Mouse (Mus musculus): Measurements from ENCODE around the gene Aup1. TPM values are rescaled to one million over a fixed set of nuclear protein-coding genes. Genes with fewer than 3 reads are reported as not detected.

Aup1 gene
- polyA plus RNA-seq, 1 experiment, result 97.2 TPM

DNA sequence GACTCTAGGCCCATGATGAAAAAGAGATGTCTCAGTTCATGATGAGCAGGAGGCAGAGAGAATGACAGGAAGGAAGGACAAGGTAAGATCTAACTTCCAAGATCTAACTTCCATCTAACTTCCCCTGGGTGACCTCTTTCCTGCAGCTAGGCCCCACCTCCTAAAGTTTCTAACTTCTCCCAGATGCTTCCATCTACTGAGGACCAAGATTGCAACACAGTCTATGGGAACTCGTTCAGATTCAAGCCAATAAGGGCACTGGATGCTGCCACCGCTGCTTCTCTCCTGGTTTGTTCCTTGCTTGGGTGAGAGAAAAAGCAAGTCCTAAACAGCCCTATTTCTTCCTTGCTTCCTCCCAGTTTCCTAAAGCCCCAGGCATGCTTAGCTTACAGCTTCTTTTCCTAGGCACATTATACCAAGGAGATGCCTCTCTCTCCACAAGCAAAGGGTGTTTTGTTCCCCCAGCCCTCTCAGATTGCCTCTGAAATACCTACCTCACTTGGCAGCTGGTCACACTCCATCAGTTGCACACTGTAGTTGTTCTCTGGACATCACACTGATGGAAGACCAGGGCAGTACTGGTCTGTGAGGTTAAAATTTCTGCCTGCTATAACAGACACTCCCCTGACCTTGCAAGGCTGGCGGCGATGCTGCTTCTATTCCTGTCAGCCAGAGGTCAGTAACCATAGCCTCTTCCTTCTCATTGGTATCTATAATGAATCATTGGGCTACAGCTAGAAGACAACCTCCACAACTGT, 33.3 kb upstream of the Aup1 start:
- H3K4me3 ChIP-seq (ENCODE audit: insufficient read depth, low read depth, low read length), result no peak overlapping the region
- H3K27ac ChIP-seq (replicated peaks; ENCODE audit: low read depth, low read length), result no peak overlapping the region
- peaks cover 8% of the 10 kb centered on the region for H3K4me1 ChIP-seq (ENCODE audit: control insufficient read depth, insufficient read depth, insufficient read length, low read length)

DNA sequence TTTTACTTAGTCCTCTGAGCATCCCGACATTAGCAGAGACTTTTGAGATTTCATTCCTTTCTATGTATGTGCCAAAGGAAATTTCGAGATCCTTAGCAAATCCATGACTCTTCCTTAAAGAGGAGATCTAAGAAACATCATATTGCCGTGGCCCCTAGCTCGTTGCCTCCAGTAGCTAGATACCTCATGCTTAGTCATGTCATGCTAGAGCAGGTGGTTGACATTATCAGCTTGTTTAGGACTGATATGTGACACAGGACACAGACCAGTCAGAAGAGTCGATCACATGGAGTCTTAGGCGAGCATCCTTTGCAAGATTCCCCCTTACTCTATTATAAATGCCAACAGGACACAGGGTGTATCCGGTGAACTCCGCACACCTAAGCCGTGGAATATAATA, 31.3 kb upstream of the Aup1 start:
- no peaks in the 10 kb centered on the region for H3K4me1 ChIP-seq (ENCODE audit: control insufficient read depth, insufficient read depth, insufficient read length, low read length)
- no peak overlapping the region for H3K4me3 ChIP-seq (ENCODE audit: insufficient read depth, low read depth, low read length)
- no peak overlapping the region for H3K27ac ChIP-seq (replicated peaks; ENCODE audit: low read depth, low read length)

DNA sequence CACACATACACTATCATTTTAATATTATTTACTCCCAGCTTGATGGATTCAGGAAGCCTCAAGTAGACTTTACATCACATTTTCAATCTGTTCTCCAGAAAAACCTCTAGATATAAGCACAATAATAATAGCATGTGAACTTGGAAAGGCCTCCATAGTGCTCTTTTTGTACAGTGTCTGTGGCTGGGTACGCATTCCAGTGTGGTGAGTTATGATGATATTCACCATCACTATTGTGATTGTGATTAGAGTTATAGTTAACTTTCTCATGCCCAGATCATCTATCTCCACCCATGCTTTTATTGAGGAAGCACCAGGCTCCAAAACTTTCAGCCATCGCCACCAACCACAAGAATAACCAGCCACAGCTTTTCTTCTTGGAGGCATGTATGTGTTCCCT, 30.5 kb upstream of the Aup1 start:
- Histone ChIP-seq H3K4me3 (ENCODE audit: insufficient read depth, low read depth, low read length) (no peak overlapping the region), H3K4me1 (ENCODE audit: control insufficient read depth, insufficient read depth, insufficient read length, low read length) (no peaks in the 10 kb centered on the region), H3K27ac (replicated peaks; ENCODE audit: low read depth, low read length) (no peak overlapping the region)

DNA sequence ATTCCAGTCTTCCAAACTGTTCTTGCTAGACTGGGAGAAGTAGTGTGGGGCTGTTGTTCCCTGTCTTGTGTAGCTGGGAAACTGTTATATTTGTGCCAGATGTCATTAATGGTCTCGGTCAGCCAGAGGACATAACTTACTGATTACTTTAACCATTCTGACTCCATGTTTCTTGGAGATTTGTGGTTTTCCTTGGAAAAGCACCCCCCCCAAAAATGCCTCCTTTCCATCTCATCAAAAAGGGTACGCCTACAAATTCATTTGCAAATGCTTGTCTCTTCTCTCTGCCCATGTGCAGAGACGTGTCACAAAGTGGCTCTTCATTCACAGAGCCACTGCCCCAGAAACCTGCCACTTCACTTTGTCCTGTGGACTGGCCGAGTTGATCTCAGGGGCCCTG, 29.9 kb upstream of the Aup1 start:
- Histone ChIP-seq H3K4me3 (ENCODE audit: insufficient read depth, low read depth, low read length) (no peak overlapping the region), H3K4me1 (ENCODE audit: control insufficient read depth, insufficient read depth, insufficient read length, low read length) (no peaks in the 10 kb centered on the region), H3K27ac (replicated peaks; ENCODE audit: low read depth, low read length) (no peak overlapping the region)

DNA sequence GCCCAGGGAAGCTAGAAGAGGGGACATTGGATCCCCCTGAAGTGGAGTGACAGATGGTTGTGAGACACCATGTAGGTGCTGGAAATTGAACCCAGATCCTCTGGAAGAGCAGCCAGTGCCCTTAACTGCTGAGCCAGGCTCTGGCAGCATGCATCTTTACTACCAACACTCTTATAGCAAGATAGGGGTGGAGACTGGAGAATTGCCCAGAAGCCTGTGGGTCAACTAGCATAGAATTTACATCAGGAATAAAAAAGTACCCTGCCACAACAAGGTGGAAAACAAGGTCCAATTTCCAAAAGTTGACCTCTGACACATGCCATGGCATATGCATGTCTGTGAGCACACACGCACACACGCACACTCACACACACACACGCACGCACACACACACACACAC, 29.1 kb upstream of the Aup1 start:
- Histone ChIP-seq H3K4me1 (ENCODE audit: control insufficient read depth, insufficient read depth, insufficient read length, low read length) (no peaks in the 10 kb centered on the region), H3K4me3 (ENCODE audit: insufficient read depth, low read depth, low read length) (no peak overlapping the region), H3K27ac (replicated peaks; ENCODE audit: low read depth, low read length) (no peak overlapping the region)

DNA sequence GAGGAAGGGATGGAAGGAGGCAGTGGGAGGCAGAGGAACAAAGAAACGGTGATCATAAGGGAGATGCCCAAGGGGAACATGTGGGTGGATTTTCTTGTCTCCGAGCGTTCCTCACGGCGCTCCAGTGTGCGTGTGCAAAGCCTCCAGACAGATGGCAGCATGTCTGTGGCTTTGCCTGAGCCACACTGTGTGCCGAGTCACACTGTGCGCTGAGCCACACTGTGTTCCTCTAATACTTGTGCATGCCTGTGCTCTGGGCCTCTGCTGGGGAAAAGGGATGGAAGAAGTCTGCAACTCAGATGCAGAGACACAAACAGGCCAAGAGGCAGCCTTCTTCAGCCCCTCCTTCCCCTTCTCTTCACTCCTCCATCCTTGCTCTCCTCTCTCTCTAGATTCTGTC, 27.0 kb upstream of the Aup1 start:
- no peak overlapping the region for H3K27ac ChIP-seq (replicated peaks; ENCODE audit: low read depth, low read length)
- H3K4me1 ChIP-seq (ENCODE audit: control insufficient read depth, insufficient read depth, insufficient read length, low read length), result no peaks in the 10 kb centered on the region
- H3K4me3 ChIP-seq (ENCODE audit: insufficient read depth, low read depth, low read length), result no peak overlapping the region

DNA sequence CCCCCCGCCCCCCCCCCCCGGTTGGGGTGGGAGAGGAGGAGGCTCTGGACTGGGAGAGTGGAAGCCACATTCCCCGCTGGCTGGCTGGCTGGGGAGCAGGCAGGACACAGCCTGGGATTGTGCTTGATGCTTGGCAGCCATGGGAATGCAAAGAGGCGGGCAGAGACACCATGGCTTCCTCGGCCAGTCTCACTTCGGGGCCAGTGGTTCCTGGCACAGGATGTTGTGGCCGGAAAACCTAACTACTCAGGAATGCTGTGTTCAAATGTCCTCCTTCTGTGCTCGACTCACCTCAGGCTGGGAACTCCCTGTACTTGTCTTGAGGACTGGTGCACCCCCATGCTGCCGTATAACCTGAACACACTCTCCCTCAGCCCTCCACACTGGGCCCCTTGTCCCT, 26.6 kb upstream of the Aup1 start:
- H3K27ac ChIP-seq (replicated peaks; ENCODE audit: low read depth, low read length), result no peak overlapping the region
- H3K4me1 ChIP-seq (ENCODE audit: control insufficient read depth, insufficient read depth, insufficient read length, low read length), result no peaks in the 10 kb centered on the region
- H3K4me3 ChIP-seq (ENCODE audit: insufficient read depth, low read depth, low read length), result no peak overlapping the region

DNA sequence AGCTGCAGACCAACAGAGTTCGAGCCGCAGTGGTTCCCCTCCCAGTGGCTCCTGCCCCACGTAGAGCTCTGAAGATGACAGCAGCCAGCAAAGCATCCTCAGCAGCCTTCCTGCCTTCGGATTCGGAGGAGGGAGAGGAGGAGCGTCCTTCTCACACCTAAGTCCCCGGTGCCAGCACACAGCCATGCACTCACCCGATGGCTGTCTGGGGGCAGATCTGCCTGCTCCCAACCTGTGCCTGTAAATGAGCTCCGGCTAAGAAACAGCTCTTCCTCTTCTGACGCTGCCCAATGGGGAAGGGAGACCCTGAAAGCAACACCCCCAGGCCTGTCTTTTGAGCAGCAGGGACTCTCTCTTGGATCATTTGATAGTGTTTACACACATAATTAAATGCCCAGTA, 24.5 kb upstream of the Aup1 start:
- Histone ChIP-seq H3K27ac (replicated peaks; ENCODE audit: low read depth, low read length) (no peak overlapping the region), H3K4me3 (ENCODE audit: insufficient read depth, low read depth, low read length) (no peak overlapping the region), H3K4me1 (ENCODE audit: control insufficient read depth, insufficient read depth, insufficient read length, low read length) (no peaks in the 10 kb centered on the region)

DNA sequence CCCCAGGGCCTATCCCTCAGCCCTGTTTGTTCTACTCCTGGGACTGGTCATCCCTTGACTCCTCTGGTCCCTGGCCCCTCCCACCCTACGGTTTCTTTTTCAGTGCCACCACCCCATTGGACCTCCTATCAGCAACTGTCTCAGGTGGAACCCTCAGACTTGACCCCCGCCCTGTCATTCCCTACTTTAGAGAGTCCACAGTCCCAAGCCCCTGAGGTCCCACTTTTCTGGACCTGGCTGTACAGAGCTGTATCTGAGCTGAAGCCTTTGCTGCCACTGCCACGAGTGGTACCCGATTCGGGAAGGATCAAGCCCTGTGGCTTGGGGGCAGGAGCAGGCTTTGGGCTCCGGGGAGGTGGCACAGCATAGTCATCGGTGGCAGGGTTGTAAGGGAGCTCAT, 23.2 kb upstream of the Aup1 start:
- Histone ChIP-seq H3K4me3 (ENCODE audit: insufficient read depth, low read depth, low read length) (no peak overlapping the region), H3K4me1 (ENCODE audit: control insufficient read depth, insufficient read depth, insufficient read length, low read length) (no peaks in the 10 kb centered on the region), H3K27ac (replicated peaks; ENCODE audit: low read depth, low read length) (no peak overlapping the region)

DNA sequence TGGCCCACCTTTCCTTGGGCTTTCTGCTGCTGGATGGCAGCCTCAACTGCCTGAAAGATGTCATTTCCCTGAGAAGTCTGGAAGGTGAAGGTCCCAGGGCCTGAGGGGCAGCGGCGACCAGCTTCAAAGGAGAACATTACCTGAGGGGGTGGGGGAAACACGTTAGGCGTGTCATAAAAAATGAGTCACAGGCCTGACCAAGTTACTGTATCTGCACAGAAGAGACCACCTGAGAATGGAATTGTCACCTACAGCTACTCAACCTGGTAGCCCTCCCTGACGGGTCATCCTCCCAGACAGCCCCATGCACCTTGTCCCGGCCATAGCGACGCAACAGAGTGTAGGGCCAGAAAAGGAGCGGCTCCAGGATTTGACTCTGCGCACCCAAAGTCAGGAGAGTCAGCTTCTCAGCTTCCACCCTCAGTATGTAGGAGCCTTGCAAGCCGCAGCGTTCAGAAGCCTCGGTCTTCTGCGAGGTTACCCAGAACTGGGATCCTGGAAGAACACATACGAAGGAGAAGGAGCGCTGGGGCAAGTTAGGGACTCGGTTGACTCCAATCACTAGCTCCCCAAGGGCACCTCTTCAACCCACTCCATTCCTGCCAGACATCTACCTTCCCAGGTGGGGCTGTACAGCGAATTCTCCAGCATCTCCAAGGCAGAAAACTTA, 22.3 kb upstream of the Aup1 start:
- Histone ChIP-seq H3K4me3 (ENCODE audit: insufficient read depth, low read depth, low read length) (peak overlapping the region; percentile 72), H3K4me1 (ENCODE audit: control insufficient read depth, insufficient read depth, insufficient read length, low read length) (no peaks in the 10 kb centered on the region), H3K27ac (replicated peaks; ENCODE audit: low read depth, low read length) (no peak overlapping the region)

DNA sequence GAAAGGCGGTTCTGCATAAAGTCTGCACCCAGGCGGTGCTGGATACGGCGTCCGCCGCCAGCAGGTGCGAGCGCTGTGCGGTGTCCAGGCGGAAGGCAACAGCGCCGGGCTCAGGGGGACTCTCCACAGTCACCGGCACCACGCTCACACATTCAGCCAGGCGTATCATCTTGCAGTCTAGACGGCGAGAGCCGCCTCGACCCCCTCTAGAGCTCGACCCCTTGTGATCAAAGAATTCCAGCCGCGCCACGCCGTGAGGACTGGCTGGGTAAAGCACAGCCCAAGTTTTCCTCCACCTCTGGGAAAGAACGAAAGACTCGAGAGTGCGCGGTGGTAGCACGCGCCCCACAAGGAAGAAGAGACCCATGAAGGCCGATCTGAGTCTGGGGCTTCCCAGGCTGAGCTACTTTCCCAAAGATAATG, 21.5 kb upstream of the Aup1 start:
- Histone ChIP-seq H3K27ac (replicated peaks; ENCODE audit: low read depth, low read length) (peak overlapping the region; percentile 23), H3K4me3 (ENCODE audit: insufficient read depth, low read depth, low read length) (peak overlapping the region; percentile 72), H3K4me1 (ENCODE audit: control insufficient read depth, insufficient read depth, insufficient read length, low read length) (no peaks in the 10 kb centered on the region)

DNA sequence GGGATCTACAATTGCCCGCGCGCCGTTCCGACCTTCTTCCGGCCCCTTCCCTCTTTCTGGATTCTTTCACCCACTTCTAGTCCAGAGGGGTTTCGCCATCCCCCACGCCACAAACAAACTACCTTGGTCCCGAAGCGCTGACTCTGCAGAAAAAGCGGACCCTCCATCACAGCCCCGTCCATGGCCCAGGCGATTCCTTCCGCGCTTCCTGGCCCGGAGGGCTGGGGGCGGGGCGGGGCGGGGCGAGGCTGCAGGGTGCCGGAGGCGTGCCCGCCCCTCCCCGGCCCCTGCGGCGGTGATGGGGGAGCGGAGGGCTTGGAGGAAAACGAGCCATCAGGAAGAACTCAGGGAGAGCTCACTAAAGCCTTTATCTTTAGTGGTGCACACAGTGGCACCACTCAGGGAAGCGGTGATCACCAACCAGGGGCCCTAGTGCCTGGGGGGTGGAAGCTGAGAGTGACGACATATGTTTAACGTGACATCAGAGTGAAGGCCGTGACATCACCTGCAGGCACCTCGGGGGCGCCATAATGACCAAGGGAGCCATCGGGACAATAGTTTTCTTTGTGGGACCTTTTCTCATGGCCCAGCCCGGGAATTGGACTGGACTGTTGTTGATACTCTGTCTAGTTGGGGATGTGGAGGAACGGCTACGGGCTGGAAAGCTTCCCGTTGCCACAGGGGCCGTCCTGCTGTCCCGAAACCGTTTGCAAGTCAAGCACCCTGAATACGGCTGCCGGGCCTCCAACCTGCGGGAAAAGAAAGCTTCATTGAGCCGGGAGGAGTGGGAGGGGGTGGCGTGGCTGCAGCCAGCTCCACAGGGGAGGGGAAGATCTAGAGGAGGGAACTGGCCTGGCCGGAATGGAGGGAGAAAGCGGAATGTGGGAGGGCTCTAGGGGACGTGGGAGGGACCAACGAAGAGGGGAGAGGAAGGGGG, 20.8 kb upstream of the Aup1 start, which contains the start of the genes Dok1 and Loxl3:
Gene Dok1, minus strand, starts transcription at position 223 of the 937 bp plus-strand sequence.
Gene Loxl3, plus strand, starts transcription at position 925 of the 937 bp plus-strand sequence.
- peaks cover 4% of the 10 kb centered on the region; the same call in 1 of the 2 replicates for H3K4me1 ChIP-seq (ENCODE audit: control insufficient read depth, insufficient read depth, insufficient read length, low read length)
- H3K4me3 ChIP-seq (ENCODE audit: insufficient read depth, low read depth, low read length), result peak within 1 kb of the TSS; percentile 72
- peak within 1 kb of the TSS; percentile 55 for H3K27ac ChIP-seq (replicated peaks; ENCODE audit: low read depth, low read length)

DNA sequence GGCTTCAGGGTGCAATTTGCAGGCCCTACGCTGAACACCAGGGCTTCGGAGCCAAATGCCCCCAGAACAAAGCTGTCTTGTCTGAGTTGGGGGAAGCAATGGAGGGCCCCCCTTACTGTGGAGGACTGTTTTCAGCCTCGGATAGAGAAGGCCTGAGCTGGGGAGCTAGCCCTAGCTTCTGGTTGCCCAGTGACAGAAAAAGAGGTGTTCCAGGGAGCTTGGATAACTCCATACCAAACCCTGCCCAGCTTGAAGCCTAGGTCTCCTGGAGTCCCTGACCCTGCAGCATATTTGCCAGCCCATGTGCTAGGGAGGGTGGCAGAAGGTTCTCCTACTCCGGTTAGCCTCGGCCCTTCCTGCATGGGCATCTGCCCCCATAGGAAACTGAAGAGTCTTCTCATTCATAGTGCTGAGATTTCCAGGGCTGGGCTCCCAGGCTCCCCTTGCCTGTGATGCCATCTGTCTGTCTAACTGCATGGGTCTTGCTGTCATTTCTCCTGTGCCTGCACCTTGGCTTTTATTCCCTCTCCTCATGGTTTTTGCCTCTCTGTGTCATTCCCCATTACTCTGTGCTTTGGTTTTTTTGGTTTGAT, 19.8 kb upstream of the Aup1 start:
- peaks cover 4% of the 10 kb centered on the region; the same call in 1 of the 2 replicates for H3K4me1 ChIP-seq (ENCODE audit: control insufficient read depth, insufficient read depth, insufficient read length, low read length)

DNA sequence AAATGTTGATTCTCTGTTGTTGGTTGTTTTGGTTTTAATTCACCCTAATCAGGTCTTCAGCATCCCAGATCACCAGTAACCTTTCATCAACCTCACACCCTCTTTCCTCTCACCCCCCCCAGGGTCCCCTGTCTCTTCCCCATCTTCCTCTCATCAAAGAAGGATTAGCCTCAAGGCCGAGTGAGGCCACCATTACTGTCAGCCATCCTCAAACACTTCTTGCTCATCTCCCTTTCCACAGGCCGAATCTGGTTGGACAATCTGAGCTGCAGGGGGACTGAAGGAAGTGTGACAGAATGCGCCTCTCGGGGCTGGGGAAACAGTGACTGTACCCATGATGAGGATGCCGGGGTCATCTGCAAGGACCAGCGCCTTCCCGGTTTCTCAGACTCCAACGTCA, 17.1 kb upstream of the Aup1 start:
- peaks cover 4% of the 10 kb centered on the region; the same call in 1 of the 2 replicates for H3K4me1 ChIP-seq (ENCODE audit: control insufficient read depth, insufficient read depth, insufficient read length, low read length)
- H3K27ac ChIP-seq (replicated peaks; ENCODE audit: low read depth, low read length), result no peak overlapping the region
- no peak overlapping the region for H3K4me3 ChIP-seq (ENCODE audit: insufficient read depth, low read depth, low read length)

More for the DNA sequence above, 19.8 kb upstream of the Aup1 start:
- H3K27ac ChIP-seq (replicated peaks; ENCODE audit: low read depth, low read length), result no peak overlapping the region
- peak overlapping the region; percentile 72 for H3K4me3 ChIP-seq (ENCODE audit: insufficient read depth, low read depth, low read length)

All from brown adipose tissue, adult 24 weeks (tissue).